Mouse (Mus musculus): ENCODE results near the gene Arap2.

Arap2 gene

GRCm38 (mm10) chr5:62765784-62766701, at the start of gene Arap2:
TSS of gene Arap2 (minus strand) at chr5:62766159.
- no peak for DNase-seq (ENCODE audit: low read depth, low spot score)

DNA sequence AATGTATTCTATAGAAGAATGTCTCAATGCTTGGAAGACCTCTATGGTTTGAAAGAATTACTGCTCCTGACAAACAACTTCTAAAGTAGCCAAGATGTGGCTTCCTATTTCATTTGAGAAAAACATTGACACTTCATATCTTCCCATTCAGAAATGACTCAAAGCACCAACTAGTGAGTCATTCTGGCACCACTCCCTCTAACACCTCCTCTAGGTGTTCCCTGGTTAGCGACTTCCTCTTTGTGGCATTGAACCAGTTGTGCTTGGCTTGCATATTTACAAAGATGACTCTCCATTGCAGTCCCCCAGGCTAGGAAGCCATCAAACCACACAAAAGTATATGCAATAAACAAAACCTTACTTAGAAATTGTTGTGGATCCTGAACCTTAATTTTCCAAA, 49.8 kb upstream of the Arap2 start:
- DNase-seq (ENCODE audit: low read depth, low spot score) = no peak

DNA sequence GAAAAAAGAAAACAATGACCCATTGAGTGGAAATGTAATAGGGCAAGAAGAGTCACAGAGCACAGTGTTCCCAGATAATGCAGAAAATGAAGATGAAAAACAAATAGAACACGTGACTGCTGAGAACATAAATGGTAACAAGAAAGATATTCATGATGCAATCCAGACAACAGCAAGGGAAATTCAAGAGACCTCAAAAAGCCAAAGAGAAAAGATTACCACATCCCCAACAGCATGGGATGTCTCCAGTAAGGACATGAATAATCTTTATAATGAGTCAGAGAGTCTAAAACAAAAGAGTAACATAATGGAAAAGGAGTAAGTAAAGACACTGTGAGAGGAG, 48.1 kb upstream of the Arap2 start:
- DNase-seq (ENCODE audit: low read depth, low spot score) = no peak

GRCm38 (mm10) chr5:62813402-62814071, 47.6 kb upstream of the Arap2 start, which contains the start of gene Dthd1:
TSS of gene Dthd1 (plus strand) at chr5:62813823.
- no peak for DNase-seq (ENCODE audit: low read depth, low spot score)

GRCm38 (mm10) chr5:62792776-62793175, 26.8 kb upstream of the Arap2 start:
- DNase-seq (ENCODE audit: low read depth, low spot score) = no peak

DNA sequence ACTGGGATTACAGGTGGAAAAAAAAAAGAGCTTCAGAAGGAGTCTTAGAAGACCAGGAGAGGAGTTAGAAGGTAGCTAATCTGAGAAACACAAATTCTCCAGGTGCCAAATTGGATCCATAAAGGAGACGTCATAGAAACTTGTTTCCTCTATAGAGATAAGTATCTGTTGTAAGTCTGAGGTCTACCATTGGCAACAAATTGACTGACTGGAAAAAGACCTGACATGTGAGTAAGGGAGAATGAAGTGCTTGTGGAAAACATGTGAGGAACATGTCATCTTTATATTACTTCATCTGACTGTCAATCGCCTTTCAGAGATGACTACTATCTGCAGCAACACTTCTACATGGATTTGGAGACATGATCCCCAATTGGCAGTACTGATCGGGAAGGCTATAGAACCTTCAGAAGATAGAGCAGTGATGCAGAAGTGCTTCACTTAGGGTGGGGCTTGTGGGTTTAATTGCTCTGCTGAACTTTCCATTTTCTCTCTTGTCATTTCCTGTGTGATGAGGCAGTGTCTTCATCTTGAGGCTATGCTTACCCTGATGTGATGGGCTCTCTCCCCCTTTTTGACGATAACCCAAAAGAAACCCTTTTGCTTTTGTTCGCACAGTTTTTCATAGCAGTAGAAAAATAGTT, 25.1 kb upstream of the Arap2 start:
- DNase-seq (ENCODE audit: low read depth, low spot score) = no peak

- DNase-seq (ENCODE audit: low read depth, low spot score) = no peak
These were observed 20.9 kb upstream of the Arap2 start for GRCm38 (mm10) chr5:62786809-62787208.

DNA sequence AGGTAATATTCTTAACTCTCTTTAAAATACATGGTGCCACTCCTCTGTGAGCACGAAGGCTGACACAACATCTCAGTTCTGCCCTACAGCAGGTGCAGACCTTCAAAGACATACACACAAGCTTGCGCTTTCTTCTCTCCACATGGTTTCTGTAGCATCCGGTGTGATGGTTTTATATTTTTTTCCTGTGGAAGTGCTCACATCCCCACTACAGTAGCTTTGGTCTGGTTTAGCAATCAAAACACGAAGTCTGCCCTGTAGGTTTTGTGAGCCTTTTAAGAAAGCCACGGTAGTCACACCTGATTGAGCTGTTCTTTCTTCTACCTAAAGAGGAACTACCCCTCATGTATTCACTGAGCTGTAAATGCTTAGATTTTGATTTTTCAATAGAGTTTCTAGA, 12.7 kb upstream of the Arap2 start:
- DNase-seq (ENCODE audit: low read depth, low spot score) = no peak

- DNase-seq (ENCODE audit: low read depth, low spot score) = no peak
These were observed 11.8 kb upstream of the Arap2 start for GRCm38 (mm10) chr5:62777804-62778203.

- no peak for DNase-seq (ENCODE audit: low read depth, low spot score)
These were observed 6.0 kb upstream of the Arap2 start for GRCm38 (mm10) chr5:62771775-62772599.

DNA sequence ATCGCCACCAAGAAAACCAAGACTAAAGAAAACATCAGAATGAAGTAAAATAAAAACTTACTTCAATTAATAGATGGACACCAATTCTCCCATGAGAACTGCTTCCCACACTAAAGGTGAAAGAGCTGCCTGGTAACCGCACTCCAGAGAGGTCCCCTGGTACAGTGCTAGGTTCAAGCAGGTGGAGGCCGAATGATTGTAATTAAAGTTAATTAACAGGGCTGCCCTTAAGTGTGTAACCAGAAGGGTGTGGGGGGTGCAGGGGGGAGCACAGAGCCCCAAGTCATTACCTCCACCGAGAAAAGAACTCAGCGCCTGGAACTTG, 538 bp downstream of the Arap2 start:
- no peak for DNase-seq (ENCODE audit: low read depth, low spot score)

DNA sequence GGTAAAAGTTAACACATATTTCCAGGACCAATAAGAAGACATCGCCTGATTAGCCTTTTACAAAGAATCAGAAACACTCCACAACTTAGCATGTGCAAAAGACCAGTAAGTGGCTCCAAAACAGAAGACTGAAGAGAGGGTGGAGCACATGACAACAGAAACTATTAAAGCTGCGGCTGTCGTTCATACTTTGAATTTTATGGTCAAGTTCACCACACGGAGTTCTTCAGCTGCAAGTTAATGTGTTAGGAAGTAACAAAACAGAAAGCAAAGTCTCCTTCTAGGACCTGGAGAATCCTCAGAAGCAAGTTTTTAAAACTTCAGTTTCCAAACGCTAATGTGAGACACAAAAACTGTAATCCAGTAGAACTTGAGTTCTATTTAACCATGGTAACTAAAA, 1.8 kb downstream of the Arap2 start:
- DNase-seq (ENCODE audit: low read depth, low spot score) = no peak

GRCm38 (mm10) chr5:62763046-62763445, 2.9 kb downstream of the Arap2 start:
- DNase-seq (ENCODE audit: low read depth, low spot score) = no peak

DNA sequence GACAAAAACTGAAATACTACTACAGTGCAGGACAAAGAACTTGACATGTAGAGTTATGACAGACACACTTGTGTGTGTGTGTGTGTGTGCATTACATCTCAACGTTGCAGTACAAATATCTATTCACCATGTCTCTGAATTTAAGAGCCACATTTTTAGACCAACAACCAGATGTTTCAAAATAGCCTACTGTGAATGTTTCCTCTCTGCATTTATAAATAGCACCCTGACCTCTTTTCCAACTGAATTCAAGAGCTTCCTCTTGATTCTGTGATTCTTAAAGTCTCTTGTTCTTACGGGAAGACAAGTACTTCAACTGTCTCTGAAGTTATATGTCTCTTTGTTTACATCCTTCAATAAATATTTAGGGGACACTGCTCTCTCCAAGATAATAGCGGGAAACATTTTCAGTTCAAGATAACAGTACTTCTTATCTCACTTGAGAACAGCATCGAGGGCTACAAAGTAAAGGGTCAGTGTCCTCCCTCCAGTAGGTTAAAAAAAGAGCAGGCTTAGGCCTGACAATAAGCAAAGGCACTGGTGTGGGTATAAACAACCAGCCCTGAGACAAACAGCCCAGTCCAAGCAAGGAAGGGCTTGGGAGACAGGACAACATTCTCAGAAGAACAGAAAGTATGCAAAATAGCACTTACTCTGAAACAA, 3.5 kb downstream of the Arap2 start:
- DNase-seq (ENCODE audit: low read depth, low spot score) = no peak

DNA sequence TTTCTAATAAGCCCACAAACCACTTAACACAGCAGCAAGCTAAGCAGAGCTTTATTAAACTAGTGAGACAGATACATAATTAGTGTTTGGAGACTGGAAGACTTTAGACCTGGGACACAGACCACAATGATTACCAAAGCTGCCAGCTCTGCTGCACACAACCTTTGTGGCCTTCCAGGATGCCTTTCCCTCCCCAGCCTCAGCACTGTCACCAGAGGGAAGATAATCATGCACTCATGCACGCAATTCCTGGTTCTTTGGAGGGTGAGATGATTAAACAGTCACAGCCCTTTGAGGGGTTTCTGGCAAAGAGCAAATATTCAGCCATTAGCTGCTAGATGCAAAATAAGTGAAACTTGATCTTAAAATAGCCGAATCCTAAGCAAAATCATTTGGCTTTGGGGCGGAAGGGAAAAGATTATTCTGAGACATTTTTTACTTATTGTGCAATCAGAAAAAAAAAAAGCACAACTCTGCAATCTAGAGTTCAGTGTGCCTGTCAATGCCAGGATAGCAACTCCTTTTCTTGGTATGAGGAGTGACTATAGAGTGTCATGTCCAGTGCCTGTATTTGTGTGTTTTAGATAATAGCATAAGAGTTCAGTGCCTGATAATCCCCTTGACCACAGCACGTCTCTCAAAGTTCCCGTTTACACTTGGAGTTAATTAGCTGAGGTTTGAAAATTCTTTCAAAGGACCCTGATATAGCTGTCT, 5.0 kb downstream of the Arap2 start:
- no peak for DNase-seq (ENCODE audit: low read depth, low spot score)

DNA sequence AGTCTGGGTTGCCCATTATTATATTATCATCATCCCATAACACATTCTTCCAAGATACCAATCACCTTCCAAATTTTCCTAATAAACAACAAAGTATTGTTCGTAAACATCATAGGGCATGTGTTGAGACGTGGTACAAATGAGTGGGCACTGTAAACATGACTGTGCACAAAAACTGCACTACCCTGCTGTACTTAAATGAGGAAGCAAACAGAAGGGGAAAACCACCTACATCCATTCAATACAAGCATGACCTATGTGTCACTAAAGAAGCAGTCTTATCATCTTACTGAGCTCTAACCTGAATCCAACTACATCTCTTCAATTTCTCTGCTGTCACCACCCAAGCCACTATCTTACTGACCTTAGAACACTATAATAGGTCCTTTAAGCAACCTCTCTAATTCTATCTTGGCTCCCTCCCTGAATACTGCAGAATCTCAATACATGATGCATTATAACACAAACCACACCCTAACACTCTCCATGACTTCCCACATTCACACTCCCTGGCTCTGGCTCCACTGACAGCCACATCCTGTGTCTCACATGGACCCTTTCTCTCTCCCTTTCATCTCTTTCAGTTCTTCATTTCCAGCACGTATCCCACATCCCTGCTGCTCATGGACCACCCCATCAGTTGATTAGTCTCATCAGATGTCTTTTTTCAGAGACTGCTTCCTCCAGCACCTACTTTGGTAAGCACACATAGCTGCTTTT, 10.0 kb downstream of the Arap2 start:
- DNase-seq (ENCODE audit: low read depth, low spot score) = no peak

DNA sequence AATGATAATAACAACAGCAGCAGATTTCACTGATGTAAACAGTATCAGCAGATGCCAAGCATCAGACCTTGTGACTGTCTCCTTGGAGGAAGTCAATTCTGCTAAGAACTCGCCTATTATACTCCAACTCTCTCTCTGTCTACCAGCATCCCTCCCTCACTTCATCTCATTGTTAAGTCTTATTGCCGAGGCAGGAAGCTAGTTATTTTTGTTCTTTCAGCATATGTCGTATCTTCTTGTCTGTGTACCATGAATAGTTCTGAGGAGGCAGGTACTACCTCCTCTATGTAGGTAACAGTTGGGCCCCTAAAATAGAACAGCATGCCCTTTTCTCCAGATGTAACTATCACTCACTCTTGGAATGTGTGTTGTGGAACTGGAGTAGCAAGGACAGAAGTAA, 13.0 kb downstream of the Arap2 start:
- no peak for DNase-seq (ENCODE audit: low read depth, low spot score)

- no peak for DNase-seq (ENCODE audit: low read depth, low spot score)
These were observed 14.3 kb downstream of the Arap2 start for GRCm38 (mm10) chr5:62751692-62752091.

- no peak for DNase-seq (ENCODE audit: low read depth, low spot score)
These were observed 17.8 kb downstream of the Arap2 start for GRCm38 (mm10) chr5:62748168-62748567.

Measured in retina, adult 2 months (tissue).